Mouse (Mus musculus) small intestine, adult 10 weeks (tissue): ENCODE results near the gene Sipa1. TPM values are rescaled to one million over a fixed set of nuclear protein-coding genes. Genes with fewer than 3 reads are reported as not detected.

ENCODE experiments used
- polyA plus RNA-seq: library from polyadenylated mRNA; stranded (reverse); fragments of 350-450 nt; fragmentation: Illumina TruSeq; extraction: RNeasy Lipid Tissue Mini Kit (QIAGEN cat#74804); gene quantifications from one replicate; pipeline ENCODE4 v1.2.3, GENCODE M21; 2014; ENCODE audit warnings: low replicate concordance

The Sipa1 gene
- 1.6 TPM for polyA plus RNA-seq

DNA sequence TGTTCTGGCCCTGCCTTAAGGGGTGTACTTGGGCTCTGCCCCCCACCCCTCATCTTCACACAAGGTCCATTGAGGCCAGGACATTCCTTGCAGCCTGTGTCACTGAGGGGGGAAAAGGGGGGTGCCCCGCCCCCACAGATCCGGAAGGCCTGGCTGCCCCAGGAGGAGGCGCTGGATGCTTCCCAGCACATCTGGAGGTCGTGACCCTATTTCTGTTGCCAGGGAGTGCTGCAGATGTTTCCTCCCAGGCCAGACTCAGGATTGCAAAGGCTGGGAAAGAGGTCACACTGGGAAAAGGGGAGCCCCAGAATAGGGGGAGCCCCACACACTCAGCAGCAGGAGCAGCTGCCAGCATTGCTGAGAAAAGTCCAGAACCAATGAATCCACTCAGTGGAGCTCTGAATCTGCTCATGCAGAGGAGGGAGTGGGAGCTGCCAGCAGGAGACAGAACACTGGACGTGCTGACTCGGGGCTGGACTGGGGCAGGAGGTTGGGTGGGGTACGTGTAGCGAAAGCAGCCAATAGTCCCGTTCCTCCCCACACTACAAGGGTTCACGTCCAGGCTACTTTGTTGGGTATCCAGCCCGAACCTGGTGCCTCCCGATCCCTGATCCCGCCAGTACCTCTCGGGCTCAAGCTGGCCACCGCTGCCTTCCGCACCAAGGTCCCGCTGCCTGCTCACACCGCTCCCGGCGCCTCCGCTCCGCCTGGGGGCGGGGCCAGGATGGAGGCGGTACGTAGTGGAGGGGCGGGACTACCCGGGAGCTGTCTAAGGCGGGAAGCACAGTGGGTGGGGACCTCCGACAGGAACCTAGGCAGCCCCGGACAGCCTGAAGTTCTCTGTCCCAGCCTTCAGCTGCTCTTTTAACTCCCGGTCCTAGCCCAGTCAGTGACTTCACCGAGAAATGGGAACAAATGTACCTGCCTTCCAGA lies at the start of gene Sipa1:
Sipa1 (minus strand) TSS at position 727 of the 933 bp plus-strand sequence.

DNA sequence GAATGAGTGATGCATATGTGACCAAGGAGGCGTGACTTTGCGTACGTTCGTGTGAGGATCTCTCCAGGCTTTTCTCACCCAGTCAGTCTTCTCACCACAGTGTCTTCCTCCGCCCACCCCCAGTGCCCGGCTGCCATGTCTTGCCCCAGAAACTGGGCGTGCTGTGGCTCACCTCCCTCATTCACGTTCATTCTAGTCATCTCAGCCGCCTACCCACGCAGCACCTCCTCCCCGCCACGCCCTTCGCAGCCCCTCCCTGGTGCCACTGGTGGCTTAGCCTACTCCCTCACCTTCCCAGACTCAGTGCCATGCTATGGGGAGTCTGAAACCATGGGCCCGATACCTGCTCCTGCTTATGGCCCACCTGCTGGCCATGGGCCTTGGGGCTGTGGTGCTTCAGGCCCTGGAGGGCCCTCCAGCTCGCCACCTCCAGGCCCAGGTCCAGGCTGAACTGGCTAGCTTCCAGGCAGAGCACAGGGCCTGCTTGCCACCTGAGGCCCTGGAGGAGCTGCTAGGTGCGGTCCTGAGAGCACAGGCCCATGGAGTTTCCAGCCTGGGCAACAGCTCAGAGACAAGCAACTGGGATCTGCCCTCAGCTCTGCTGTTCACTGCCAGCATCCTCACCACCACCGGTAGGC lies 40.8 kb upstream of the Sipa1 start, which contains the start of gene Kcnk7:
Kcnk7 (plus strand) TSS at position 205 of the 638 bp plus-strand sequence.

DNA sequence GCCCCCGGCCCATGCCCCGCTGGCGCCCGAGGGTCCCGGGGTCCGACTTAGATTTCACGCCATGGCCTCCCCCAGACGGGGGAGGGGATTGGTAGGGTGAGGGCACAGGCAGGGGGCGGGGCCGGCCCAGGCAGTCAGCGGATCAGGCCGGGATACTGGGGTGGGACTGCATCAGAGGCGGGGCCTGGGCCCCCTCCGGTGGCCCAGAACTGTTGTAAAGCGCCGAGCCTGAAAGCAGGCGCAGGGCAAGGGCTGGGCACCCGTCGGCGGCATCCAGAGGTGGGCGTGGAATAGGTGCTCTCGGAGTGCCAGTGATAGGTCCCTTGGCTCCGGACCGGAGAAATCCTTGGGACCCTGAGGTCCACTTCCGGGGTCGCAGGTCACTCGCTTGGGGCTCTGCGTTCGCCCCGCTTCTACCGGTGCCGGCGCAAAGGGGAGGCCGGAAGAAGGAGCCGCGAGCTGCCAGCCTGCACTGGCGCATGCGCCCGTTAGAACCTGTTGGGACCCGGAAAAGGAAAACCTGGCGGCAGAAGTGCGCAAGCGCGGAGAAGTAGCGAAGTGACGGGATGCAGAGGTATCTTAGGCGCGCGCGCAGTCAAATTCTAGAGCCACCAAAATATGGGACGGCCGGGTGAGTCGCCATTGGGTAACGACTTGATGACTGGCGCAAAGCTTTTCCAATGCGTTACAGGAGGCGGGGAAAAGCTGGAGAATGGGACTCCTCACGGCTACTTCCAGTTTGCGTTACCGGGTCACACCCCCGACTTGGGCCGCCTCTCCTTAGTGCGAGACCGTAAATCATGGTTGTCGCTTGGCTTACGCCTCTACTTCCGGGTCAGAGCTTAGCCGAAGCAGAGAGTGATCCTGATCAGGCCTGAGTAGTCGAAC lies 24.9 kb upstream of the Sipa1 start, which contains the start of the genes Map3k11 and Pcnx3:
Map3k11 (plus strand) TSS at position 543 of the 888 bp plus-strand sequence.
Pcnx3 (minus strand) TSS at position 709 of the 888 bp plus-strand sequence.

DNA sequence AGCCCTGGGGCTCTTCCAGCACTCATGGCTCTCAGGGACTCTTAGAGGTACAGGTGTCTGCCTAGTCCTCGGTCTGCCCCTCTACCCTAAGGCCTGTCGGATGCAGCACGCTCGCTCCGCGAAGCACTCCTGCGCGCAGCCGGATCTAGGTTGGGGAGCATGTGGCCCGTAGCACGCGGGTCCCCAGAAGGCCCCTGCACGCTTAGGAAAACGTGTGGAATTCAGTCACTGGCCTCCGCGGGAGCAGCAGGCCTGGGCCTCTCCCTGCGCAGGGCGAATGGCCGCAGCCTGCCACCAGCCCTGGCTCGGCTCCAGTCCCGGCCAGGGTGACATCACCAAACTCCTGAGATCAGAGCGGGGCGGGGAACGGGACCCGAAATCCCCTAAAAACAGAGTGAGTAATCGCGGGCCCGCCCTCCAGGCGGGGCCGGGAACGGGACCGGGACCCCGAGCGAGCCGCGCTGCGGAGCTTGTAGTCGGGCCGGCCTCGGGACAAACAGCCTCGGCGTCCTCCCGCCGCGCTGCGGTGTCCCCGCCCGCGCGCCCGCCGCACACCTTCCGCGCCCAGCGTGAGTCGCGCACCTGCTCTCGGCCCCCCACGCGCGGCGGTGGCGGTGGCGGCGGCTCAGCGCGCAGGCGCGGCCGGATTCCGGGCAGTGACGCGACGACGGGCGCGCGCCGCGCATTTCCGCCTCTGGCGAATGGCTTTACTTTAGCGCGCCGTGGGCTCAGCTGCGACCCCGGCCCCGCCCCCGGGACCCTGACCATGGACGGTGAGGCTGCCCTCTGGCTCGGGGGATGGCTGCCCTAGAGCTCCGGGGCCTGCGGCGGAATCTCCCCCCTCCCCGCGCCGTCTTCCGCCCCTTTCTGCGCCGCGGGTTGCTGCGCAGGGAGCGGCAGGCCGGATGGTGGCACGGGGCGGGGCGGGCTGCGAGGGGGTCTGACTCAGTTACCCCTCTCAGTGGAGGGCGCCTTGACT lies 26.1 kb downstream of the Sipa1 start, which contains the start of gene Rela:
Rela (plus strand) TSS at position 415 of the 979 bp plus-strand sequence.

DNA sequence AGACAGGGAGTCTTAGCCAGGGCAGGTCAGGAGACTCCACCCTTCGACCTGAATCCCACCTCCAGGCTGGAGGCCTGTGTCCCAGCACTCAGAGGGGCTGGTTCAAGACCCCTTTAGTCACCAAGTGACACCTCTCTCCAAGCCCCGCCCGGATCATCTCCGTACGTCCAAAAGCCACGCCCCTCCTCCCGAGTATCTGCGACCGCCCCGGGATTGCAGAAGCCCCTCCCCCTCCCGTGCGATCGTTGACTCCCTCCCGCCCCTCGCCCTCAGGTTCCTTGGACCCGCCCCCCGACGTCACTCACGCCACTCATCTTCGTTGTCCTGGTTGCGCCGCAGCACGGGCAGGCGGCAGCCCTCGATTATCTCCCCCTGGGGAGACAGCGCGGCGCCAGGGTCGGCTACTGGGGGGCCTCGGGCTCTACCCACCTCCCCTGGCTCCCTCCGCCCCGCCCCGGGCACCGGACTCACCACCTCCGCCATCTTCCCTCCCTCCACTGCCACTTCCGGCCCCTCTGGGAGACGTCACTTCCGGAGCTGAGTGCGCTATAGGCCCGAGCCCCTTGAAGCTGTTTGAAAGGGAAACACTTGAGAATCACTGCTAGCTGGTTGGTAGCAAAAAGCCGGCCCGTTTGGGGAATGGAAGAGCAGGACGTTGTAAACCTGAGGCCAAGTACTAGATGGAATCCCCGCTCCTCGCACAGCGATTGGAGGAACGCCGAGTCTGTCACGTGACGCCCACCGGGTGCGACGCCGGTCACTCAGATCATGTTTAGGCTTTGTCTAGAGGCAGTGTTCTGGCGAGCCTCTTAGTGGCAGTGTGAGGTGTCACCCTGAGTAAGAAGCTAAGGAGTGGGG lies 53.7 kb downstream of the Sipa1 start, which contains the start of gene Kat5:
Kat5 (minus strand) TSS at position 691 of the 858 bp plus-strand sequence.

DNA sequence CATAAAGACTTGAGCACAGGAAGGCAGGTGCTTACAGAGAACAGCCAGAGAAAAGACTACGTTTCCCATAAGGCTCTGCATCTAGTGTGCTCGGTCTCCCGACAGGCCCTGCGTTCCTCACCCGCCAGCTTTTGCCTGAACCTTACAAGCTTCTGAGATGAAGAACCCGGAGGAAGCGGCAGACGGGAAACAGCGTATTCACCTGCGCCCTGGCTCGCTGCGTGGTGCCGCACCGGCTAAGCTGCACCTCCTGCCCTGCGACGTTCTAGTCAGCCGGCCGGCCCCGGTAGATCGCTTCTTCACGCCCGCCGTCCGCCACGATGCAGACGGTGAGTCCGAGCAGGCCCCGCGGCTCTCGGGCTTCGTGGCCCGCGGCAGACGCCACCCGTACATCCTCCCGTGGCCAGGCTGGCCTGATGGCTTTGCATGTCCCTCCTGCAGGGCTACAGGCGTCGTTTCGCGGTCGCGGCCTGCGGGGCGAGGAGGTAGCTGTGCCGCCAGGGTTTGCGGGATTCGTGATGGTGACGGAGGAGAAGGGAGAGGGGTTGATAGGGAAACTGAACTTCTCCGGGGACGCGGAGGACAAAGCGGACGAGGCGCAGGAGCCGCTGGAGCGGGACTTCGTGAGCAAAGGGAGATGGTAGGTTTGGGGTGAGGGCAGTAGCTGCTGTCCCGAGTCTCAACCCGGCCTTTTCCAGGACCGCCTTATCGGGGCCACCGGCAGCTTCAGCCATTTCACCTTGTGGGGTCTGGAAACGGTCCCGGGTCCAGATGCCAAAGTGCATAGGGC lies 61.6 kb downstream of the Sipa1 start, which contains the start of gene Rnaseh2c:
Rnaseh2c (plus strand) TSS at position 122 of the 790 bp plus-strand sequence.

Other genes with a start within 250 kb of the Sipa1 start
- 1.9 TPM for gene Drap1, start 238.7 kb downstream of the Sipa1 start, polyA plus RNA-seq
- not detected for gene AI837181, start 238.6 kb downstream of the Sipa1 start, polyA plus RNA-seq
- not detected for gene Fosl1, start 216.2 kb downstream of the Sipa1 start, polyA plus RNA-seq
- gene Ccdc85b, start 205.8 kb downstream of the Sipa1 start, polyA plus RNA-seq, result 0.15 TPM
- gene Fibp, start 203.1 kb downstream of the Sipa1 start, polyA plus RNA-seq, result 2.7 TPM
- not detected for gene Ctsw, start 195.2 kb downstream of the Sipa1 start, polyA plus RNA-seq
- 0.74 TPM for gene Efemp2, start 189.8 kb downstream of the Sipa1 start, polyA plus RNA-seq
- not detected for gene Mus81, start 175.3 kb downstream of the Sipa1 start, polyA plus RNA-seq
- 164 TPM for gene Cfl1, start 173.3 kb downstream of the Sipa1 start, polyA plus RNA-seq
- not detected for gene 1700020D05Rik, start 159.9 kb downstream of the Sipa1 start, polyA plus RNA-seq
- gene Snx32, start 153.2 kb downstream of the Sipa1 start, polyA plus RNA-seq, result not detected
- 9.6 TPM for gene Ovol1, start 103.1 kb downstream of the Sipa1 start, polyA plus RNA-seq
- not detected for gene Ap5b1, start 95.7 kb downstream of the Sipa1 start, polyA plus RNA-seq
- gene Rnaseh2c, start 61.8 kb downstream of the Sipa1 start, polyA plus RNA-seq, result 0.71 TPM
- gene Kat5, start 53.5 kb downstream of the Sipa1 start, polyA plus RNA-seq, result 19.1 TPM
- gene Rela, start 26.2 kb downstream of the Sipa1 start, polyA plus RNA-seq, result 0.26 TPM
- 0.41 TPM for gene Map3k11, start 25.0 kb upstream of the Sipa1 start, polyA plus RNA-seq
- 0.22 TPM for gene Pcnx3, start 25.2 kb upstream of the Sipa1 start, polyA plus RNA-seq
- gene Kcnk7, start 40.7 kb upstream of the Sipa1 start, polyA plus RNA-seq, result not detected
- 6.5 TPM for gene Ehbp1l1, start 62.6 kb upstream of the Sipa1 start, polyA plus RNA-seq
- not detected for gene Fam89b, start 65.9 kb upstream of the Sipa1 start, polyA plus RNA-seq
- 0.74 TPM for gene Ltbp3, start 77.2 kb upstream of the Sipa1 start, polyA plus RNA-seq
- 0.41 TPM for gene Scyl1, start 107.7 kb upstream of the Sipa1 start, polyA plus RNA-seq
- 6.4 TPM for gene Frmd8, start 211.6 kb upstream of the Sipa1 start, polyA plus RNA-seq
- 29.7 TPM for gene Slc25a45, start 214.1 kb upstream of the Sipa1 start, polyA plus RNA-seq
- gene Tigd3, start 230.4 kb upstream of the Sipa1 start, polyA plus RNA-seq, result 0.97 TPM
- 8.6 TPM for gene Dpf2, start 249.3 kb upstream of the Sipa1 start, polyA plus RNA-seq